Mouse (Mus musculus) cerebellum, adult 11-12 months (tissue): ENCODE measurements around the gene Ciz1.
A peak's percentile ranks its signal among the peaks of the same experiment; 100 is the strongest.
"Not testable (repeated sequence)": the region's sequence is repeated elsewhere in the genome, so short reads cannot be mapped to it uniquely, and the experiment has no call there.

Experiments
- DNase-seq: peaks from one replicate; pipeline ENCODE4 v3.0.0; 2022

Ciz1 gene

DNA sequence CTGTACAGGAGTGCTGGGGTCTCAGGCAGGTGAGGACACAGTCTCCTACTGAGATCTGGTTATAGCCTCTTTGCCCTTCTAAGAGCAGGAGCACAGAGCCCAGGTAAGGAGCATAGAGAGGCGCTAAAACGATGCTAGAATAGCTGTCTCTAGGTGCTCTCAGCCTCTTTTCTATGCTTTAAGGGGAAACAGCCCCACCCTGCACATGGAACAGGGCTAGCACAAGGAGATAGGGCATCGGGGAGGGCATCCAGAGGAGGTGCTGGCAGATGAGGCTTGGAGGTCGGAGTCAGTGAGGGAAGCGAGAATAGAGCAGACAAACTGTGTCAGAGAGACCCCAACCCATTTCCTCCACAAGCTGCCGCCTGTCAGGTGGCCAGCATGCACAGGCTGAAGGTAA lies 5.1 kb upstream of the Ciz1 start:
- peak; percentile 55 for DNase-seq

DNA sequence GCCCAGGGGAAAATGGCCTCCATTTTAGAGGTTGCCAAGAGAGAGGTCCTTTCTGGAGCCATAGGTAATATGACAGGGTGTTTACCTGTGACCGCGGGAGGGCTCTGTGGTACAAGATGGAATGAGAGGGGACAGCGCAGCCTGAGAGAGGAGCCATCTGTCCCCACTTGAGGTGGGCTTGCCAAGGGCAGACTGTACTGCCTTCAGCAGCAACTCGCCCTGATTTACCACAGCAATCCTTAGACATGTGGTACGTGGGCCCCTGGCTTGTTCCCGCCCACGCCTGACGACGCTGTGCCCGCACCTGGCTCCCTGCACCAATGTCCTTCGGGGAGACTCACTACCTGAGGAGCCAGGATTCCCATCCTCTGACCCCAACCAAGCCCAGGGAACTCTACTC lies 3.8 kb upstream of the Ciz1 start:
- DNase-seq: peak; percentile 89

DNA sequence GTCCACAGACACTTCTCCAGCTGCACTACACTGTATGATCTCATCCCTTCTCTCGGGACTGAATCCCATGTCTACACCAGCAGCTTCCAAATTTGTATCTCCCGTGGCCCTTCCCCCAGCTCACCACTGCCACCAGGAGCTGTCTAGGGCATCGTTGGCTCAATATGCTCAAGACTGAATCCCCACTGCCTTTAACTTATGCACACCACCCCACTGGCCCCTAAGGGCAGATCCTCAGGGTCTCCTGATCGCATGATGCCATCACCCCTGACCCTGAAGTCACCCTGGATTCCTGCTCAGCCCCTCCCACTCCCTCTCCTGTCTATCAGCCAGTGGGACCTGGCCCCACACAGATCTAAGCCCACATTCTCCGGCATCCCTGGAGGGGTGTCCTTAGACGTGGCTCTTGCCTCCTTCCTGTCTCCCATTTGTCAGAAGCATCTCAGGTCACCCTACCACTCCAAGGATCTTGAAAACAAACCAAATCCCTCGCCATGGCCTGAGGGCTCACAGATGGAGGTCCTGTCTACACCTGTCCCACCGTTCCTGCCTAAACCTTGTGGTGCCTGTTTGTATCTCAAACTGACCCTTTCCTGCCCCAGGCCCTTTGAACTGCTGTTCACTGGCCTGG lies 2.4 kb upstream of the Ciz1 start:
- peak; percentile 69 for DNase-seq

DNA sequence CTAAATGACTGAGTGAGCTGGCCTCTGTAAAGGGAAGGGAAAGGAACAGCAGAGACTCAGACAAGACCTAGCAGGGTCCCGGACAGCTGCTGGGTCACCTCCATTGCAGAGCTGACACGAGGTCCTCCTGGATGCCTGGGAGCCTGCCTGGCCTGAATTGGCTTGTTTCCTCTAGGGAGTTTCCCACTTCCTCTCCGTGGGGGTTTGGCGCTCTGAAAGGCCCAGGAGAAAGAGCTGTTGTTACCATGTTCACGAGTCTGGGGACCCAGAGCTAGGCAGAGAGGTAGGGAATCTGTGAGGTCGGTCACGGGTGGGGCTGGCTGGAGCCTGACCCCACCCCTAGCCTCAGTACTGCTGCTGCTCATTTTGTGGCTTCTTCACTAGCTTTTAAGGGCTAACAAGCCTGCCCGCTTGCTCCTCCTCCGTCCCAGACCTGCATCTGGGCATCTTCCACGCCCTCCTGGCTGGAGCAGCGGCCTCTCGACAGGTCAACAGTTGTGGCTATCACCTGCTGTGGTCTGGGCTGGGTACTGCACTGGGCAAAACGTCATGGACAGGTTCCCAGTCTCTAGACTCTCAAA lies 1.6 kb upstream of the Ciz1 start:
- DNase-seq: peak; percentile 80

DNA sequence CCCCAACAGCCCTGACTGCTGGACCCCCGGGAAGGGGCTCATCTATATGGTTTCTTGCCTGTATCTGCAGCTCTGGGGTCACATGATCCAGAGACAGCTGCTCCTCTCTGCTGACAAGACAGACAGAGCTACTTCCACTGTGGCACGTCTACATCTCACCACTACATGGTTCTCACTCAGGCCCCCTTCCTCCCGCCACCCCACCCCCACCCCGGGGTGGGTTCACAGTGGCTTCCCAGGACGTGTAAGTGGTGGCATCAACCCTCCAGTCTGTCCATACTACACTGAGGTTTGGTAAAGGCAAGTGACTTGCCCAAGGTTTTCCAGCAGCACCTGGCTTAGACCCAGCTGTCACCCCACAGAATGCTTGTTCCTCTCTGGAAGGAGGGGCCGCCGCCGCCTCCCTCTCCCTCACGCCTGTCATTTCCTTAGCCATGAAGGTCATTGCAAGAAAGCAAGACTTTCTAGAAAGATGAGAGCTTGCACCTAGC lies 611 bp upstream of the Ciz1 start:
- peak; percentile 84 for DNase-seq

DNA sequence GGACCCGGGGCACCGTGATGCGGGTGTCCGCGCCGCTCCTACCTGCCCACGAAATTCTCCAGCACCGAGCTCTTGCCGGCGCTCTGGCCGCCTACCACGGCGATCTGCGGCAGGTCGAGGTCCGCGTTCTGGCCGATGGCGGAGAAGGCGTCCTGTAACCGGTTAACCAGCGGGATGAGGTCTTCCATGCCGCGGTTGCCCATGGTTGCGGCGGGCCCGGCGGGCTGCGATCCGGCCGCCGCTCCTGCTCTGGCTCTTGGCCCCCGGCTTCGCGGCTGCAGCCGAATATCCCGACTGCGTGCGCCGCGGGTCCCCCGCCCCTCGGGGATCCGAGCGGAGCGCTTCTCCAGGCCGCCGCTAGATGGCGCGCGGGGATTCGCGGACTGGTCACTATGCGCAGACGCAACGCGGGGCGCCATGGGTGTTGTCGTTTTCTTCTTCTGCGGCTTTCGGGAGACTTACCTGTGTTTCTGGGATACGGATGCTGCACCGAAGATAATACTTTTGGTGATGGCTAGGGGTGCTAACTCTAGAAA lies 948 bp downstream of the Ciz1 start, which contains the start of gene Dnm1:
TSS of gene Dnm1 (minus strand) at position 332 of the 536 bp plus-strand sequence.
- DNase-seq: peak; percentile 96

DNA sequence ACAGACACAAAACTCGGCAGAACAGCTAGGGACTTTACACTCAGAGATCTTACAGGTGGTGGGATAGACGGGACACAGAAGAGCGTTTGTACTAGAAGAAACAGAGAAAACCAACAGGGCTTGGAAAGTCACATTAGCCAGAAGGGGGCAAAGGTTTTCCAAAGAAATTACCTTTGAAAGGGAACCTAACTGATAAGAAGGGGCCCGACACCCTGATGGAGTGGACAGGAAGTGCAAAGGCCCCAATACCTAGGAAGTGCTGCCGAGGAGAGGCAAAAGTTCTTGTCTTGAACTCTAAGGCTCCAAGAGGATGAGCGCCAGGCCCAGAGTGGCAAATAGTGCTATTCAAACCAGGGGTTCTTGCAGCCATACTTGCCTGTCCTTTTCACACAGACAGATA lies 1.7 kb downstream of the Ciz1 start:
- DNase-seq: peak; percentile 52

DNA sequence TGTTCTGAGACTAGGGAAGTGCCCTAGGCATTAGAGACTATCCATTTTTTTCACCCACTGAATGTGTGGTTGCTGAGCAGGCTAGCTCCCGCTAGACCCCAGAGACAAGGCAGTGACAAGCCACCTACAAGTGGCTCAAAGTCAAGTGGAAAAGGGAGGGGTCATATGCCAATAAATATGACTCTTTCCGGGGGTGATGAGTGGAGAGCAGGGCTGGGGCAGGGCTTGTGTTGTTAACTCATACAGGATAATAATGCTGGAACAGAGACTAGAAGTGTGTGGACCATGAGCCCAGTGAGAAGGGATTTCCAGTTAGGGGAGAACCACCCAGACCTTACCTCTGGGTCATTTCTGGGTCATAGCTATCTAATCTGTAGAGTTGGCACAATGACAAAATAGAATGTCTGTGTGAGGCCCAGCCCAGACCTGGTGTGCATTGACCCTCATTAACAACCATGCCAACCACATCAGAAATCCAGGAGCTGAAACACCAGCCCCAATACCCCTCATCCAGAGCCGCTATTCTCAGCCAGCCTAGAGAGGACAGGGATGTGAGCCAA lies 2.3 kb downstream of the Ciz1 start:
- DNase-seq: peak; percentile 50

DNA sequence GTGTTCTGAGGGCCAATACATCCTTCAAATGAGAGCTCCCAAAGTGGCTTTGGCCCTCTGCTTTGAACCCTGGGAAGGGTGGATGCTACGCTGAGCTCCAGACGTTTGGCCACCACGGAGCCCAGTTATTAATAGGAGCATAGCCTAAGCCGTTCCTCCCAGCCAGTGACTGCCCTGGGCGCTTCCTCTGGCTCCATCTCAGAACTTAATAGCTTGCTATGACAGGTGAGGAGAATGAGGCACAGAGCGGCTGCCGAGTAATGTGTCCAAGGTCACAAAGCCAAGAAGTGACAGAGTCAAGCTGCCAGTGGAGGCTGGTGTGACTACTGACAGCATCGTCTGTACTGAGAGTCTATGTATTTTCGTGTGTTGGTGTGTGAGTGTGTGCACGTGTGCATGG lies 4.1 kb downstream of the Ciz1 start:
- DNase-seq: peak; percentile 35

DNA sequence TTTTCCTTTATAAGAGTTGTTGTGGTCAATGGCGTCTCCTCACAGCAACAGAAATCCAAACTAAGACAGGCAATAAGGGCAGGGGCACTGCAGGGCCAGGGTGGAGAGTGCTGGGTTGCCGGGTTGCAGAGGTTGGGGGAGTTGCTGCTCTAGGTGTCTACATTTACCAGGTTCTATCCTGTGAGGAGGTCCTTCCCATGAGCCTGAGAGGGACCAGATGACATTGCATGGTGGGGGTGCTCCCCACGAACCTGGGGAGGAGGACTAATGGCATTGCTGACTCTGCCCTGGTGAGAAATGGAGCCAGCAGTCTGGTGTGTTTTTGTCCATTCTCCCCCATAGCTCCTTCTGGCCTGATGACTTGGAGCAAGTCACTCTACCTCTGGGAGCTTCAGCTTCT lies 5.6 kb downstream of the Ciz1 start:
- peak; percentile 39 for DNase-seq

DNA sequence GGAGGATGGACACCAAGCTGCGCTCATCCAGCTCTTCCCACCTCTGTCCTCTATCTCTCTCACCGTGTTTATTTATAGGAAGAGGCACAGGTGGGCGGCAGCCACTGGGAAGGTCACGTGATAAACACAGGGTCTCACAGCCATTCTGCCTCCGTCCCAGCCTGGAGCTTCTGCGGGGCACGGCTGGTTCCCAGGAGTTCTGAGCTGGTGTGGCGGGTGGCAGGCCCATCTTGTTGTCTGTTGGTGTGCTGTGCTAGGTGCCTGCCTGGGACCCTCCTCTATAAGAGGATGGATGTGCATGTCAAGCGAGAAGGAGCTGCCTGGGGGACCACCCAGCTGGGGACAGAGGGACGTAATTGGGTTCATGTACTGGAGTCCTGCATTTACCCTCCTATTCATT lies 6.3 kb downstream of the Ciz1 start:
- peak; percentile 56 for DNase-seq

DNA sequence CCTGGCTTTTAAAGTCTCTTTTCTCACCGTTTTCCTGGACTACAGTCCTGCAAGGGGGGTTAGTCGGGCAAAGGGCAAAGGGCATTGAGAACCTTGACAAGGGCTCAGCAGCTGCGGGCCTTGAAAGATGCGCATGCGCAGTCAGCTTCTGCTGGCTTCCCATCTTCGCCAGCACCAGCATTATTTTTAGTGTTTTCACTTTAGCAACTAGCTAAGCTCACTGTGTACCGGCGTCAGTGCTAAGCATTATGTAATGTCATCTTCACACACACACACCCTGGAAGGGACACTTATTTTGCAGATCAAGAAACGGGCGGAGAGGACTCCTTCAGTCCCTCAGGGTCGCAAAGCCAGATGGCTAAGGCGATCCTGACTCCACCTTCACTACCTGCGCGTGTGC lies 8.6 kb downstream of the Ciz1 start:
- DNase-seq: peak; percentile 90

DNA sequence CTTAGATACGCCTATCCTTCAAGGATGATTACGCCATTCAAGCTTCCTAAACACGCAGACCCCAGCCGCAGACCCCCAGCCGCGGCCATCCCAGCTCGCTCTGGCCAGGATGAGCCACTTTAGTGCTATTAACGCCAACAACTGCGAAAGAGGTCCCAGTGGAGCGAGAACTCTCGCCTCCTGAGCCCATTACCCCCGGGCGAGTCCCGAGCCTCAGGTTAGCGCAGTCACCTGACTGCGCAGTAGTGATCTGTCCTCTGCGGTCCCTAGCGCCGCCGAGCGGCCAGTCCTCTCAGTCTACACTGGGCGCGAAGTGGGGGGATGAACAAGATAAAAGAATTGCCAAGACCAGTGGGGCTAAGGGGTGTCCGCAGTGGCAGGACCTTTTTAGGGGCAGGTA lies 9.3 kb downstream of the Ciz1 start:
- DNase-seq: peak; percentile 90

DNA sequence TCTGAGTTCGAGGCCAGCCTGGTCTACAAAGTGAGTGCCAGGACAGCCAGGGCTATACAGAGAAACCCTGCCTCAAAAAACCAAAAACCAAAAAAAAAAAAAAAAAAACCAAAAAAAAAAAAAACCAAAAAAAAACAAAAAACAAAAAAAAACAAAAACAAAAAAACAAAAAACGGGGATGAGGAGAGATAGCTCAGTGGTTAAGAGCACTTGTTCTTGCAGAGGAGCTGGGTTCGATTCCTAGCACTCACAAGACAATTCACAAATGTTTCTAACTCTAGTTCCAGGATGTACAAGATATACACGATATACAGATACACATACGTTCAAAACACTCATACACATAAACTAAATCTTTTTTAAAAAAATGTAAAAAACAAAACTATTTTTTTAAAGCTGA lies 10.1 kb downstream of the Ciz1 start:
- not testable (repeated sequence) for DNase-seq

DNA sequence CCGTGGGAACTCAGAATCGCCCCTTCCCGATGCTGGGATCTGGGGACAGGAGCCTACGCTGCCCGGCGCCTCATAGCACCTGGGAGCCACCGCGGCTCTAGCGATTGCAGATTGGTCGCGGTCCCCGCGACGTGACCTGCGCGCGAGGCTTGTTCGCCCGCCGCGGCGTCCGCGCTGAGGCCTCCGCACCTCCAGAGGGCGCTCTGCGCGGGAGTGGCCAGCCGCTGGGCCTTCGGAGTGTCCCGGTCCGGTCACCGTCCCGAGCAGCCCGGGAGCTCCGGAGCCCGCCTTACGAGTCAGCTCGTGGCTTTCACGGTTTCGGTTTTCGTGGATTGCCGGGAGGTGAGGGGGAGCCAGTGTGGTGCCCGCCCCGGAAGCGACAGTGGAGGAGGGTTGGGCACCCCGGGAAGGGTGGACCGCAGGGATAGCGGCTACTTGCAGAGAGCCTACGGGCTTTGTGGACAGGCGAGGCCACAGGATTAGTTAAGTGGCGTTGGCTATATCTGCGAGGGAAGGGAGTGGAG lies 10.8 kb downstream of the Ciz1 start:
- DNase-seq: peak; percentile 93

DNA sequence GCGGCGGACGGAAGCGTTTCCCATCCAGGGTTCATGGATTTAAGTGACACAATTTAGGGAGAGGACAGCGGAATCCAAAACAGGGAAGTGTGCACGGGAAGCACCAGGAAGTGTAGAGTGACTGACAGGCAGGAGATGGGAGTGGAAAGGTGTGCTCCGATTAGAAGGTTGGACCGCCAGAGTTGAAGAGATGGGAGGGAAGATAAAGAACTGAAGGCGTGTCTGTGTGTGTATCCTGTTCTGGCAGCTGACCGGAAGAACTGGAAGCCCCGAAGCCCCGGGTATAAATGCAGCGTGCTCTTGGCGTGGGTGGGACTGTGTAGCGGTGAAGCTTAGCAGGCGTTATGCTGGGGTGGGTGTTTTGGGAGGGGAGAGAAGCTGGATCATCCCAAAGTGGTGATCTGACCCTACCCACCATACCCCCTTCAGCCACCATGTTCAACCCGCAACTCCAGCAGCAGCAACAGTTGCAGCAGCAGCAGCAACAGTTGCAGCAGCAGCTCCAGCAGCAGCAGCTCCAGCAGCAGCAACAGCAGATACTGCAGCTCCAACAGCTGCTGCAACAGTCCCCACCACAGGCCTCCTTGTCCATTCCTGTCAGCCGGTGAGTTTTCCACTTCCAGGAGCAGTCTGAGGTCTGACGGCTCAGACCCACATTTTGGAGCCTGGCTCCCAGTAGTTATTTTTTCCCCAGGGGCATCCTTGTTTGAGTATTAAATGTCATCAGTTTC lies 11.4 kb downstream of the Ciz1 start:
- peak; percentile 56 for DNase-seq

DNA sequence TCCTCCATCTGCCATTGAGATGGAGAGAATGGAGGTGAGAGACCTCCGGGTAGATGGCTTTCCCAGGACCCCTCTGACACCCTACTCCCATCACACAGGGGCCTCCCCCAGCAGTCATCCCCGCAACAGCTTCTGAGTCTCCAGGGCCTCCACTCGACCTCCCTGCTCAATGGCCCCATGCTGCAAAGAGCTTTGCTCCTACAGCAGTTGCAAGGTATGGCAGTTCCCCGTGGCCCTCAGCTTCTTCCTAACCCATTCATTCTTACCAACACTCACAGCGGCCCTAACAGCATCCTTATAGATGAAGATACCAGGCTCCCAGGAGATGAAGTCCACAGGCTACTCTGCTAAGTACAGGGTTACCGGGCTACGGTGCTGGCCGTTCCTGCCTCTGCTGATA lies 12.0 kb downstream of the Ciz1 start:
- no peak for DNase-seq

DNA sequence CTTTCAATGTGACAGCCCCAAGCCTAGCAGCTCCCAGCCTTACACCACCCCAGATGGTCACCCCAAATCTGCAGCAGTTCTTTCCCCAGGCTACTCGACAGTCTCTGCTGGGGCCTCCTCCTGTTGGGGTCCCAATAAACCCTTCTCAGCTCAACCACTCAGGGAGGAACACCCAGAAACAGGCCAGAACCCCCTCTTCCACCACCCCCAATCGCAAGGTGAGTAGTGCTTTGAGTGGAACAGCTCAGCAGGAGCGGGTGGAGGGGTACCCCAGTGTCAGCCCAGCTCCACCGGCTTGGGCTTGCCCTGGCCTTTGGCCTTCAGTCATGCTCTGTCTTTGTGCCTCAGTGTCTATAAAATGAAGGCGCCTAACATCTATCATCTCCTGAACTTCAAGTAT lies 15.2 kb downstream of the Ciz1 start:
- DNase-seq: no peak

DNA sequence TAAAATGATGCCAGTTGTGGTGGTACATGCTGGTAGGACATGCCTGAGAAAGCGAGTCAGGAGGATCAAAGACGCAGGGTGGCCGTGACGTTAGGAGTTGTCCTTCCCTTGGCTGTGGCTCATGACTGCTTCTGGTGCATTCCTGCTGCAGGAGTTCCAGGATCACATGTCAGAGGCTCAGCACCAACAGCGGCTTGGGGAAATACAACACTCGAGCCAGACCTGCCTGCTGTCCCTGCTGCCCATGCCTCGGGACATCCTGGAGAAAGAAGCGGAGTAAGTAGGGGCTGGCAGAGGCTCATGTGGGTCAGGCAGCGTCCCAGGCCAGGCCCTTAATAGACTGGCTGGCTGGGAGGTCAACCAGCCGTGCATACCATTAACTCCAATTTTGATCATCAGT lies 22.1 kb downstream of the Ciz1 start:
- DNase-seq: no peak

DNA sequence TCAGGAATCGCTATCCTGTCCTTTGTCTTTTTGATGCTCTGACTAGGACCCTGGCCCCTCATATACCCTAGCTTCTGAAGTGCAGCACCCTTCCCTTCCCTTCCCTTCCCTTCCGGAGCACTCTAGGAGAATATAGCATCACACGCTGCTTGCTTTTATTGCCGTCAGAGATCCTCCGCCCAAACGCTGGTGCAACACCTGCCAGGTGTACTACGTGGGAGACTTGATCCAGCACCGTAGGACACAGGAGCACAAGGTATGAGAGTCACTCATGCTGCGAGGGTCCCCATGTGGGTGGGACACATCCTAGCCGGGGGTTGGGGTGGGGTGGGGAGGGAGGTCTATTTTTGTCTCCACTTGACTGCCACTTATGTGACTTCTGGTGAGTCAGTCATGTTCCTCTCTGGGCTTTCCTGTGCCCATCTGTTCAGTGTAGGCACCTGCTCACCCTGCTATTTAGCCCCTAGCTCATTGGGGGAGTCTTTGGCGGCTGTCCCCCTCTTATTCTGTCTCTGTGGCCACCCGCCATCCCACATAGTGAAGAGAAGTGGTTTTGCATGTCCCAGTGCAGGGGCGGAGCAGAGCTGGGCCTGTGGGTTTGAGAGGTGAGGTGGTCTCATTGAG lies 23.3 kb downstream of the Ciz1 start:
- DNase-seq: no peak

DNA sequence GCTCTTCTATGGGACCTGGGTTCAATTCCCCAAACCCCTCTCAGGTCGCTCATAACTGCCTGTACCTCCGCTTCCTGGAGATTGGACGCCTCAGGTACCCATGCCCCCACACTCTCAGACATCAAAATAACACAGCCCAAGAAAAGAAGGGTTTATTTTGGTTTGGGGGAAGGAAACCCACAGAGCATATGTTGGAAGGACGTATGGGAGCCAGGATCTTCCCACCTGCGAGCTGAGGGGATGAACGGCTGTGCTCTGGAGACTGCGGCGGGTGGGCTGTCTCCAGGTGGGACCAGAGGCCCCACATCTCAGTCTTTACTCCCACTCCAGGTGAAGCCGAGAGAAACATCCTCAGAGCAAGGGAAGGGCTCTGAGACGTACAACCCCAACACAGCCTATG lies 24.8 kb downstream of the Ciz1 start:
- no peak for DNase-seq

DNA sequence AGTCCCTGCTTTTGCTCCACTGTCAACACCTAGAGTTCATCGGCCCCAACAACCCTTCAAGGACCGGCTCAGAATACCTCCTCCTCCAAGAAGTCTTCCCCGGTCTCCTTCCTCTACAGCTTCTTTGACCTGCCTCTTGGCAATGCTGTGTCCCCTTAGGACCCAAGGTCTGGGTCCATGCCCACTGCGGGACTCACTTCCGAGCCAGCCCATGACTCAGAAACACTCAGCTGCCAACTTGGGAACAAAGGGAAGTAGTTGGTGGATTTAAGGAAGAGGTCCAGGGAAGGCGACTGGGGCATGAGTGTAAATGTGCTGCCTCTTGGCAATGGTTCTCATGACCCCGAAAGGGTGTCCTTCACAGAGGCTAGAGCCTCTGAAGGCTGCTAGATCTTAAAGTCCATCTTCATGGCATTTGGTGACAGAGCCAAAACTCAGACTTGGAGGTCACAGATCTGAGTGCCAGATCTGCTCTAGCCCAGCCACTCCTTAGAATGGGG lies 27.9 kb downstream of the Ciz1 start:
- DNase-seq: peak; percentile 53
